Mouse (Mus musculus): ENCODE measurements around the gene Hecw2.

Gene Hecw2

DNA sequence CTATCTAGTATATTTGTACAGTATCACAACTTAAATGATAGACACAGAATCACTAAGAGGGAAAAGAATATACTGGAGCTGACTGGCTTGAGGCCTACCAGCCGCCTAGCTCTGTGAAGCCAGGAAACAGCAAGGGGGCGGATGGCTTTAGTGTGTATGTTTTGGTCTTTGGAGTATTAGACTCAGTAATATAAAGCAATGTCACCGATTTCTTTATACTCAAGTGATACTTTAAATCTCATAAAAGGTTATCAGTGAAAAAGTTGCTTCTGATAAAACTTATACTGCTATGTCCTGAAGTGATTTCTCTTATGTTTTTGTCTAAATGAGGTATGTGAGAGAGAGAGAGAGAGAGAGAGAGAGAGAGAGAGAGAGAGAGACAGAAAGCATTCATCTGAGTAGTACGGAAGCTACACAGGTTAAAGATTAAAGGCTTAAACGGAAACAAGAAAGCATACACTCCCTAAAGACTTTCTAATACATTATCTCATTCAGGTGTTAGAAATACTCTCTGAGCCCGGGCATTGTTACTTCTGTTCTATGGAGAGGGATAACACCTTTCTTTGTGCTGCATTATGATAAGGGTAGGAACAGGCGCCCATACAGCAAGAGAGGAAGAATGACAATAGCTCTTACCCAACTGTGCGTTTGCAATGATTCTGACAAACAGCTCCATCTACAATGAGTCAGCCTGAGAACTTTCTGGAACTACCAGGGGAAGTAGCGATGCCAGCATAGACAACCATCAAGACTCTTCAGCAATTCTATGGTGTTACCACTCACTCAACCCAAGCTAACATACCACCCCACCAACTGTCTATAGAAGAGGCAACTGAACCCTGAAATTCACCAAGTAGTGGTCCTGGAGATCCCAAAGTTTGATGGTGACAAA, 370.3 kb downstream of the Hecw2 start:
- DNase-seq = no peak

DNA sequence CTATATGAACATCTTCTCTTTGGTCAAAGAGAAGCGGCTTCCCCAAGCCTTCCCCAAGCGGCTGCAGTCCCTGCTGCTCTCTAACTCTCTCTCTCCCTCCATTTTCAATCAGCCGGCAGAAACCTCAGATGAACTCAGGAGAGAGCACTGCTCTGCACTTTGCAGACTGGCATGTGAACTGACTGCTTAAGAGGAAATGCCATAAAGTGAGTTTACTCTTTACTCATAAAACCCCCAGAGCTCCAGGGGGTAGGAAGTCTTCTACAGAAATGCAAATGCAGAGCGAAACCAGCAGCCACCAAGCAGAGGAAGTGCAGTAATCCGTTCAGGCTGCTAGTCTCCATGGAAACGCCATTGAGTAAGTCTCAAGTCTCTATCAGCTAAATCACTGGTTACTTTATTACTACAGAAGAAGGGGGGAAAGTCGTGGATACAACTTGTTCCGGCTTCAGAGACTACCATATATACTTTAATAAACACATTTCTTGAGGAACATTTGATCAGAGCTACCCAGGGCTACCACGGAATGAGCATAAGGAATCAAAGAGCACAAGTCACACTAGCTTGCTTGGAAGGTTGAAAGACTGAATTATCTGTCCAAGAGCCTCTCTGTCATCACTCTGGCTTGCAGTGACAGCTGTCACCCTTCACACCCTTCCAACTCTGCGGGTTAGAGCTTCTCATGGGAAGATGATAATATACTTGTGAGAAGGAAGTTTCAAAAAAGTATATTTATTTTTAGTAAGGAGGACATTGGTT, 371.1 kb downstream of the Hecw2 start:
- DNase-seq = peak; percentile 31 to 61

DNA sequence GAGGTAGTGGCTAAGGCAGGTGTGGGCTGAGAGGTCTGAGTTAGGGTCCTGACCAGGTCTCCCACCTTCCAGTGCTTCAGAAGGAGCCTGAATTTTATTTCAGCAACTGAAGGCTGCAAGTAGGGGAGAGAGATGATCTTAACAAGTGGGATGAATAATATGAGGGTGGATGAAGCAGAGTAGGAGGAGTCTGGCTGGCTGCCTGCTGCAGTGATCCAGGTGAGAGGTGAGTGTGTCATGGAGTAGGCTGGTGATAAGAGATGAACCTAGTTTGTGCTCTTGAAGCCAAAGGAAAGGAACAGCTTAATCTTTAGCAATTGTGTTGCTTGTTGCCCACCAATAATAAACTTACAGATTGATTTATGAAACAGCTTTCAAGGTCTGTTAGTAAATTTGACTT, 373.0 kb downstream of the Hecw2 start:
- DNase-seq = no peak

DNA sequence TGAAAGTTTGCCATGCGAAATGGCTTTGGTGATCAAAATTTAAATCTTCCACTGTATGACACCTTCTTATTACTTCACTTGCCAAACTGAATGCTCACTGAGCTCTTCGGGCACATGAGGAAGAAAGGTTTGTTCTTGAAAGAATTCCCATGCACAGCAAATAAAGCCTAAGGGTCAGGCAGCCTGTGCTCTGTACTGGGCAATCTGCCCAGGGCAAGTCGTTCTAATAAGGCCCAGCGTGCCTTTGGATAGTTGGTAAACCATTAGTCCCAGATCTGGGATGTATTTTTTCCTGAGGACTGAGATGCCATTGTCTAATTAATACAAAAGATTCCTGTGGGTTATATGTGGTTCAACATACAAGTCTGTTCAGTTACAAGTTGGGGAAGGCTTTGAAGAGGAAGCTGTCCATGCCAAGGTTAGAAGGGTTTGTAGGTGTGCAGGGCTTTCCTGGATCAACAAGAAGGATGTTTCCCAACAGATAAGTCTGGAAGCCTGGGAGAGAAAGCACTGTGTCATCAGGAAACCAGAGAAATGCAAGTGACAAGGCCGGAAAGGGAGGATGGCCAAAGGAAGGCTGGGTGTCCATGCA, 374.8 kb downstream of the Hecw2 start:
- DNase-seq = no peak

DNA sequence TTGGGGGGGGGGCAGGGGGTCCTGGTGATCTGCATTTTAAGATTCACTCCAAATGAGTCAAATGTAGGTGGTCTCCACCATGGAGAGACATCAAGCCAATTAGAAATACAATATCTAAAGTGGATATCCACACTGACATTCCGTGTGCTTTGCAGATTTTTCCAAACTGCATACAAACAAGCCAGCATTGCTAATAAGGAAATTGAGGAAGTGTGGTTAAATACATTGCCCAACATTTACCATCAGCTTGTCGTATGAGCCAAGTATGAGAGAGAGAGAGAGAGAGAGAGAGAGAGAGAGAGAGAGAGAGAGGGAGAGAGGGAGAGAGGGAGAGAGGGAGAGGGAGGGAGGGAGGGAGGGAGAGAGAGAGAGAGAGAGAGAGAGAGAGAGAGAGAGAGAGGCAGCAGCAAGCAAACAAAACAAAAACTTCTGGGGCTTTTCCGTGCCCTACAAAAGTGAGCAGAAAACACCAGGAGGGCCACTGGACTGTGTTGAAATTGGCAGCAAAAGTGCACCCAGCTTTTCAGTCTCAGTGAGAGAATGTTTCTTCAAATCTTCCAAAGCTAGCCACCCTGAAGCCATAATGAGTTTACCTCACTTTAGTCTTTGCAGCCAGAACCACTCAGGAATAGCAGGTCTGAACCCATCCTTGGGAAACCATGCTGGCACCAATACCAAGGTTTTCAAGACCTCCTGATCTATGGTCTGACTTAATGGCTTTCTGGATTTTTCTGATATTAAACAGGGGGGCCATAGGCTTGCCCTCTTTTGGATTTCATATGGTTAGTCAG, 376.7 kb downstream of the Hecw2 start:
- no peak for DNase-seq

DNA sequence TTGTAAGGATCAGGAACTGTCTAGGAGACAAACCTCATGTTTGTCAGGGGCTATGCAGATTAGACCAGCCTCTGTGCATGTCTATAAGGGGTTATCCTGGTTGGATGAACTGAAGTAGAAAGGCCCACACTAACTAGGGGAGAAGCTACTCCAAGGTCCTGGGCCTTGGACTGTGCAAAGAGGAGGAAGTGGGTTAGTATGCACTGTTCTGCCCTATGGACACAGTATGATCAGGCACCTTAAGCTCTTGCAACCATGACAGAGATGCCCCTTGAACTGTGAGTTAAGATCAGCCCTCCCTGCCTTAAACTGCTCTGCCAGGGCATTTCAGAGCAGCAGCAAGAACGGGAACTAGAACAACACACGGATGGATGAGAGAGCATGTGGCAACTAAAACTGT, 378.6 kb downstream of the Hecw2 start:
- no peak for DNase-seq

DNA sequence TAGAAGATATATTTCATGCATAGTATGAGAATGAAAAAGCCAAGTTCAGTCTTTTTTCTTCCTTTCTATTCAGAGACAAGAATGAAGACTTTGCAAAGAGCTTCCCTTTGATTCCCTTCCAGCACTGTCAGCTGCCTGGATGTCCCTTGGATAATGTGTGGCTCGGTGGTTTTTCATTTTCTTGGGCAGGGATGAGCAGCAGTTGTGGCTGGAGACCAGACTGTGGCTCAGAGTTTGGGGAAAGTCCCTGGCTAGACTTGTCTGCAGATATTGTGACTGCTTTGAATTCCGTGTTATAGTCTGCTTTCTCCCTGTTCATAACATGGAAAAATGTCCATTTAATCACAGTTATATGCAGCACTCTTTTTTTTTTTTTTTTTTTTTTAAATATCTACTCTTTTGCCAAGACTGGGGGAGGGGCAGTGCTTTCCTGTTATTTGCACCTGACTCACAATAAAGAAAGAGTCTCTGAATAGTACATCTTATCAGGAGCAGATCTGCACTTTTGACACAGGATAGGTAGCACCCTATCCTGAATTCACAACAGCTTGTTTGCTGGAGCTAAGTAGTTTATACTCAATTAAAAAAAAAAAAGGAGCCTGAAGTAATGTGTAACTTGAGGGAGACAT, 380.8 kb downstream of the Hecw2 start:
- no peak for DNase-seq

DNA sequence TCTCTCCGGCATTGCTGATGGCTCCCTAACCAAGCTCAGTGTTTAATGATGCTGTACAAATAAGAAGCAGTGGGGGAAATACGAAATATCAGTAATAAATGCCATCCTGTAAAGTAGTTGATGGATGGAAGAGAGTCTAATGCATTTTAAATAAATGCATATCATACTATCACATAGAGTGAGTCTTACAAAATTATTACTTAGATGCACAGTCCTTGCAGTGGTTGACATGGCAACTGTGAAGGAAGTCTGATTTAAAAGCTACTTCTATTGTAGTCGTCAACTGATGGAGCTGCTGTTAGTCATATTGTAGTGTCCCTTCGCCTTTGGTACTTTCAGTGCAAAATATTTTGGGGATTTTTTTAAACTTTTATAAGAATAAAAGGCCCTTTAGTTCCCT, 383.0 kb downstream of the Hecw2 start:
- no peak for DNase-seq

DNA sequence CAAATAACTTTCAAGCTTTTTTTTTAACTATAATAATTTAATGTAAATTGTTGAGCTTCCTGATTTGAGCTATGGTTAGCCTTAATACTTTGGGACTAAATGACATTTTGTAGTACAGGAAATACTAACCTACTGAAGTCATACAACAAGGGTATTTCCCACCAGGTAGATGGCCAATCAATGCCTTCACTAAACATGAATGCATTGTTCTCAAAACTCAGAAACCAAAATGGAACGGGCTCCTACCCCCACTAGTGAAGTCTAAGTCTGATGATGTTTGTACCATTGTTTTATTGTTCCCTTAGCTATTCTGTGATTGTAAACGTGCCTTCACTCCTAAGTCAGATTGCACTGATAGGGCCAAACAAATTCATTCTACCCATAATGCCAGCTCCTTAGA, 386.7 kb downstream of the Hecw2 start:
- no peak for DNase-seq

DNA sequence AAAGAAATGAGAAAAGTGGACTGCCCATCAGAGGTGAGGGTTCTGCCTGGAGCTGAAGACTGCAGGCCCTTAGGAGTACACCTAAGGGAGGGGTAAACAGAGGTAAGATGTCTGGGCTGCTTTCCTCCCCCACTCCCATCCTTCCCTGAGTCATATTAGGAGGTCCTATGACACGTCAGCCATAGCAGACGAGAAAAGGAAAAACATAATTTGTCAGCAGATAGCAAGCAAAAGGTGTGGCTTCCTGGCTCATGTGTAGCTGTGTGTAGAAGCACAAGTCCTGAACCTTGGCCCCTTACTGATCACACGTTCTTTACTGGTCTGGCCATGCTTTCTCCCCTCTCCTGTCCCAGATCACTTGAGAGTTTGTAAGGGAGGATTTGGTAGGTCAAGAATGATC, 397.2 kb downstream of the Hecw2 start:
- no peak for DNase-seq

DNA sequence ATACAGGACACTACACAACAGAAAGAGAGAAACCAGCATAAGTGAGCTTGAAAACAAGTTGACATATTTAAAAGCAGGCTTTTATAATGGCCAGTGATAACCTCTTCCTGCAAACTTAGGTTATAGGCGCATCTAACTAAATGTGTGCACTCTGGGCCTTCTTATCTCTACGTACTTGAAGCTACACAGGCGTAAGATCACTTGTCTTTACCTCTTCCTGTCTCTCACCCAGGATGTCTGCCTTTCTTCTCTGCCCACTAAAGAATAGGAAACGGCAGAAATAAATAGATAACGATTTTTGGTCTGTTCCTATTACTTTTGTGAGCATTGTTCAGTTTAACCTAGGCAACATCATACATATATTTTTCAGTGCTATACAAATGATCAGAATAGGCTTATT, 397.9 kb downstream of the Hecw2 start:
- no peak for DNase-seq

DNA sequence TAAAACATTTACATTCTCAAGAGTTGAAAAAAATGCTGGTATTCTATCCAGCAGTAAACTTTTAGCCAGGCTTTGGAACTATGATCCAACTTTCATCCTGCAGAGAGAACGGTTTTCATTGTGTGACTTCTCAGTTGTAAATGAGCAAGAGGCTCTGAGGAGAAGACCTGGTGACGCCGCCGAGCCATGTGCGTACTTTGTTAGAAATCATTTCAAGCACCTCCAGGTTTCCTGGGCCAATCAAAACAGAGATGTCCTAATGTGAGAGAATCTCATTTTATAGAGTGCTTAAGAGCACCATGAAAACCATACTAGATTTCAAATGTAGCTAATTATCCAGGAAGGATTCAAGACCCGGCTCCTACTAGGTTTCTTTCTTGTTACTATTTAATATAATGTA, 398.7 kb downstream of the Hecw2 start:
- no peak for DNase-seq

DNA sequence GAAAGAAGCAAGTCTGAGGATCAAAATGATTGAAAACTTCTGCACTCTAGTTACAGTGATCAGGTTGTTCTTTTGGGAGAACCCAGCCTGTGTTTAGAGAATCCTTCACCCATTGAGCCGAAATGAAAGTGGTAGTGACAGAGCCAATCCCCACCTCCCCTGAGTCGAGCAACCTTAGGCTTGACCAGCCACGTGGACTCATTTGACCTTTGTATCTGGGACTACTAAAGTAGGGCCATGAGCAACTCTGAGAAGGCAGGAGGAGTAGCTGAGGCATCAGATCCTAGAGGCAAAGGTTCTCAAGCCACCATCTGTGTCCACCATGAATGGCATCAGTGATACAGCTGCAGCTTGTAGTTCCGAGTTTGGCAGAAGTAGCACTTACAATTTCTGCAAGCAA, 399.4 kb downstream of the Hecw2 start:
- DNase-seq = no peak

DNA sequence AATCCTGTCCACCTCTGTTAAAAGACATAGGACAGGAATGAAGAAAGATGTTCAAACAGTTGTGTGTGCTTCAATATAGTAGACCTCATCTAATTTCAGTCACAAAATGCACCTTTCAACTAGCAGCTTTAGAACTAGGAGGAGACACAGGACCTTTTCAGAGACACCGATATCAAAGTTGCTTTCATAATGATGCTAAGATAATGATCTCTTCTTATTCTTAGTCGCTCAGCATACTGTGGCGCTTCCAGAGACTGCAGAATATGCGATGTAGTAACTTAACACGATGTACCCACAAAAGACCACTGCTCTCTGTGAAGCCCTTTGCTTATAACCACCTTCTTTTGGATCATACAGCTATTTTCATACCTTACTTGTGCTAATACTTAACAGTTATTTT, 399.9 kb downstream of the Hecw2 start:
- DNase-seq = no peak

DNA sequence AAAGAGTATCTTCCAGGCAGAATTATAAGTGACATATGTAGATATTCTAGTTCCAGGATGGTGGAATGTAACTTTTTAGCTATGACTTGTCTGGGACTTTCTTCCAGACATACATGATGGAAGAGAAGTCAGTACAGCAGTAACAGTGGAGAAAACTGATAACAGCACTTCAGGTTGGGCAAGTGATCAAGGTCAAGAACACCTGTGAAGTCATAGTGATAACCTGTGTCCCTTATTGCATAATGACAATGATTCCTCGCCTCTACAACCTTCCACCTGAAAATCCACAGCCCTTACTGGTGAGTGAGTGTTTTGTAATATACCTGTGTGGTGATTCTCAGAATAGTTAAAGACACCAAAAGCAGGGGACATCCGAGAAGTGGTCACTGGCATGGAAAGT, 400.7 kb downstream of the Hecw2 start:
- DNase-seq = no peak

DNA sequence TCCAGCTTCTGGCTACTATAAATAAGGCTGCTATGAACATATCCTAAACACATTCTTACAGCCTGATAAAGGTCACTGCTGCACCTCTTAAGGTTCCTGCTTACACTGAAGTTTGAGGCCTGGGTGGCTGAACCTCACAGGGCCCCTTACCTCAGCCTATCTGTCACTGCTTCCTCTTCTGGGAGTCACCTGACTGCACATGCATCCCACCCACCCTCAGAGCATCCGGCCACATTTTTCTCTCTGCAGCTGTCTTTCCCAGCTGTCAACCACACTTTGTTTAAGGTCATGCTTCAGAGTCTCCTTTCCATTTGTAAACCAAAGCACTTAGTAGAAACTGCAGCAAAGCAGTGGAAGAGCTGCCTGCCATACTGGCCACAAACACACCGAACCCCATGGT, 403.6 kb downstream of the Hecw2 start:
- peak; percentile 82 to 88 for DNase-seq

DNA sequence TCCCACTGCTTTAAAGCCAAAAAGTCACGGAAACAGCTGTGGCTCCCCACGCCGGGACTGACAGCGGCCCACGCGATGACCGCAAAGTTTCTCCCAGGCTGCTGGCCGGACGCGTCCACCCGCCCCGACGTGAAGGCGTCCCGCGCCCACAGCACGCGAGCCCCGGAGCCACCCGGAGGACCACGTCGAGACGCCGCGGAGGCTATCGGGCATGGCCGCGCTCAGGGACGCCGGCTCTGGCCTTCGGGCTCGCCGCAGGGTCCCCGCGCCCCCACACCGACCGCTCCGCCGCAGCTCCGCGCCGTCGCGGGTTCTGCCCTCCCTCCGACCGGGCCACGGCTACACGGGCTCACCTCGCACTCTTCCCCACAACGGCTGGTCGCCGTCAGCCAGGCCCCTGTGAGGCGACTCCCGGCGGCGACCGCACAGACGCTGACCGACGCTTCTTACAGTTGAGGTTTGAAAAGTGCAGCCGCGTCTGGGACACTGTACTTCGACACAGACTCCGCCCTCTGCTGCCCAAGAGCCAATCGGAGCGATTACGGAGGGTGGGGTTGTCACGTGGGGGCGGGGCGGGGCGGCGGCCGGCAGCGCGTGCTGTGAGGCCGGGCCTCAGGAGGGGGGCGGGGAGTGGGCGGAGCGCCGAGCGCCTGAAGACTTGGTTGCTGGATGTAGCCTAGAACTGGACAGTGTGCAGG, 410.1 kb downstream of the Hecw2 start, which contains the start of gene Stk17b:
Gene Stk17b, minus strand, starts transcription at position 504 of the 698 bp plus-strand sequence.
- peak; percentile 83 to 86 for DNase-seq

DNA sequence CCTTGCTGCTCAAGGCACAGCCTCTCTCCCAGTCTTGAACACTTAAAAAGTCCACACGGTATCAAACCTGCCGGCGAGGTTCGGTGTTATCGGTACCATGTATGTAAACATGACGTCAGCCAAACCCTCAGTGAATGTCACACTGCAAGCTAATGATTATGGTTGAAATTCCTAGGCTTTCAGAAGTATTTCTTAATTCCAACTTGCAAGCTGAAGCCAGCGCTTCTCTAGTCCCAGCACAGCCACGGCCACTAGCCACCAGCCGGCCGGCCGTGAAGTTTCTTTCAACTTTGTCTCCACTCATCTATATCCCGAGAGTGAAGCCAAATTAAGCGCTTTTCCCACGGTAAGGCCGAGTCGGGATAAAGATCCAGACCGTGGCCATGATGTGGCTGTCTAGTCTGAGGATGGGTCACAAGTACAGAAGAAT, 410.7 kb downstream of the Hecw2 start:
- peak in 1 of 2 experiments; percentile 16 for DNase-seq

DNA sequence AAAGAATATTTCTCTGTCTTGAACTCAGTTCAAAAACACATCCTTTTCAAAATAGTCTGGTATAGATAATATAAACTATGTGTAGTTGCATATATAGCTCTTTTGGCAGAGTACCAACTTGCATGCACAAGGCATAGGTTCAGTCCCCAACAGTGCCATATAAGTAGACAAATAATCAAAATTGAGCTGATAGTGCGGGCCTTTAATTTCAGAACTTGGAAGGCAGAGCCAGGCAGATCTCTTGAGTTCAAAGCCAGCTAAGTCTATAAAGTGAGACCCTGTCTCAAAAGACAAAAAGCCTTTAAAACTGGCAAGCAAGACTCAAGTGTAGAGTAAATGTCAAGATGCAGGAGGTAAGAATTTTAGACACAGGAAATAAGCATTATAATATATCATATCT, 412.0 kb downstream of the Hecw2 start:
- no peak for DNase-seq

DNA sequence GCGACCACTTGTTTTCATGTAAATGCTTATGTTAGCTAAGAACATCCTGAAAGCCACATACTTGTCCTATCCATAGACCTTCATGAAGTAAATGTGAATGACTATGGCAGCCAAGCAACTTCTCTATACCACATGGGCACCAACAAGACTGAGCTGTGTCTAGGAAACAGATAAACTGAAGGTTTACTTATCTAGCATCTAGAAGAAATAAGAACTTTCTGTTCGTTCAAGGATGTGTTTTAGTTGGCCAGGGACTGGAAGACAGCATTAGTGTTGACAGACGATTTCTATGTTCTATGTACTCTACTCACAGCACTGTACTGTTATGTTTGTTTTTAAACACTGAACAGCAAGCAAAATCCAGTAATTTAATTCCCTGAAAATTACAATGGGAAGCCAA, 412.9 kb downstream of the Hecw2 start:
- no peak for DNase-seq

DNA sequence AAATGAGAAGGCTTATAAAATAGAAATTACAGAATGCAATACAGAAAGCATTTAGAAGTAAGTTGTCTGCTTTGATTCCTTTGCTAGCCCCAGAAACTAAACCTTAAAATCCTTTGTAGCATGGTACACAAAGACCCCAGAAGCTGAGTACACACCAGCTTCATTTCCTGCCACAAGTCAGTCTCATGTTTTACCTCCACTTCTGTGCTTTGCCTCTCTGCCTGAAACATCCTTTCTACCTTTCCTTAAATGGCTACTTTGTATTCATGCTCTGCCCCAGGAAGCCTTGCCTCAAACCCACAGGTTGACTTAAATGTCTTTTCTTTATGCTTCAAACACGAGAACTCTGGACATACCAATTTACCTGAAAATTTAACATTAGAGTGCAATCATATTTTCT, 413.7 kb downstream of the Hecw2 start:
- peak in 1 of 2 experiments; percentile 53 for DNase-seq

All from thymus, adult 18-20 months (tissue).